Mouse (Mus musculus) liver, embryonic 14.5 days (tissue): ENCODE data around the gene Tubb1.

ENCODE experiments used
- CTCF ChIP-seq: IDR thresholded peaks from 2 replicates; pipeline ENCODE4 v1.5.1; 2016; ENCODE audit warnings: antibody characterized with exemption, low read depth, control low read depth
- EP300 ChIP-seq: IDR thresholded peaks from 2 replicates; pipeline ENCODE4 v1.6.1; 2016; ENCODE audit warnings: antibody characterized with exemption, low read depth

GRCm38 (mm10) chr2:174428076-174428835 is 22.2 kb upstream of the Tubb1 start:
- TF ChIP-seq EP300 = no peak
- TF ChIP-seq CTCF = no peak
